ENCODE assay signal across 8 mouse cellular contexts in genomic region chr7:74371208-74371607, GRCm38 (mm10).
A peak's percentile ranks its signal among the peaks of the same experiment; 100 is the strongest.
DNase-seq lines count a peak whose midpoint lies in the region; ATAC-seq and TF ChIP-seq lines count a peak whose summit lies in the region.

No protein-coding gene starts in this region.

- peak; percentile 82 for TF ChIP-seq CTCF in gastrocnemius, adult 2 months (IDR thresholded peaks at IDR 0.05)

- no peak overlapping the region for H3K9ac ChIP-seq in forebrain, embryonic 14.5 days (ENCODE audit: low read length)
- H3K9ac ChIP-seq in kidney, embryonic 15.5 days = no peak overlapping the region
- no peak overlapping the region for H3K9ac ChIP-seq in midbrain, embryonic 12.5 days (replicated peaks)

- peaks cover 2% of the 10 kb centered on the region; the same call in 1 of the 2 replicates for H3K4me1 ChIP-seq in forebrain, embryonic 14.5 days (ENCODE audit: control insufficient read depth, insufficient read depth, low read length)
- H3K4me1 ChIP-seq in kidney, embryonic 15.5 days = peaks cover 35% of the 10 kb centered on the region
- H3K4me1 ChIP-seq in midbrain, embryonic 12.5 days = peaks cover 10% of the 10 kb centered on the region

- peak; percentile 71 for DNase-seq in gastrocnemius, adult 2 months
- DNase-seq in gastrocnemius, postnatal 25 days = no peak
- peak; percentile 37 for DNase-seq in urinary bladder, postnatal 14 days (ENCODE audit: low spot score)
- no peak for DNase-seq in urinary bladder, postnatal 25 days (ENCODE audit: low spot score)
- DNase-seq in forebrain, embryonic 14.5 days (ENCODE audit: low spot score) = peak; percentile 81
- no peak for DNase-seq in B cell, adult 2 months

- H3K27ac ChIP-seq in gastrocnemius, adult 2 months = peak overlapping the region; percentile 10; the same call in 1 of the 2 replicates
- no peak overlapping the region for H3K27ac ChIP-seq in forebrain, embryonic 14.5 days (ENCODE audit: low read depth, low read length)
- peak overlapping the region; percentile 76; the same call in 1 of the 2 replicates for H3K27ac ChIP-seq in kidney, embryonic 15.5 days
- no peak overlapping the region for H3K27ac ChIP-seq in midbrain, embryonic 12.5 days (replicated peaks)

- intact Hi-C loops in gastrocnemius, adult 2 months (cut with DNase I) = loop anchor here (1.0 to 5.0 kb wide), 4 partner anchors 184 to 742 kb away; partner anchors contain the start of gene Slco3a1

- no peak overlapping the region for H3K4me3 ChIP-seq in gastrocnemius, adult 2 months
- H3K4me3 ChIP-seq in forebrain, embryonic 14.5 days (ENCODE audit: low read depth, low read length) = no peak overlapping the region
- H3K4me3 ChIP-seq in kidney, embryonic 15.5 days (replicated peaks) = no peak overlapping the region
- no peak overlapping the region for H3K4me3 ChIP-seq in midbrain, embryonic 12.5 days

- peak; percentile 66; the same call in 1 of the 2 replicates for ATAC-seq in forebrain, embryonic 14.5 days
- peak; percentile 53 for ATAC-seq in kidney, embryonic 15.5 days (replicated peaks; ENCODE audit: low FRiP score)
- ATAC-seq in midbrain, embryonic 12.5 days (ENCODE audit: low FRiP score, low read depth) = peak; percentile 50; the same call in 1 of the 2 replicates

- no peak overlapping the region for H3K4me2 ChIP-seq in forebrain, embryonic 14.5 days (ENCODE audit: low read length)
- no peak overlapping the region for H3K4me2 ChIP-seq in kidney, embryonic 15.5 days
- no peak overlapping the region for H3K4me2 ChIP-seq in midbrain, embryonic 12.5 days (replicated peaks)

- H3K9me3 ChIP-seq in forebrain, embryonic 14.5 days (replicated peaks; ENCODE audit: control insufficient read depth, low read length) = no peaks in the 10 kb centered on the region
- no peaks in the 10 kb centered on the region for H3K9me3 ChIP-seq in kidney, embryonic 15.5 days (replicated peaks)
- H3K9me3 ChIP-seq in midbrain, embryonic 12.5 days = no peaks in the 10 kb centered on the region

- H3K36me3 ChIP-seq in forebrain, embryonic 14.5 days (ENCODE audit: control insufficient read depth, insufficient read depth, low read length) = no peaks in the 10 kb centered on the region
- H3K36me3 ChIP-seq in kidney, embryonic 15.5 days = no peaks in the 10 kb centered on the region
- H3K36me3 ChIP-seq in midbrain, embryonic 12.5 days = no peaks in the 10 kb centered on the region

- 29% methylated on average over 2 of the region's 2 CpGs for WGBS in forebrain, embryonic 14.5 days
- WGBS in kidney, embryonic 15.5 days = 22% methylated on average over 2 of the region's 2 CpGs
- WGBS in midbrain, embryonic 12.5 days = 27% methylated on average over 2 of the region's 2 CpGs

- H3K27me3 ChIP-seq in forebrain, embryonic 14.5 days (replicated peaks; ENCODE audit: control insufficient read depth, insufficient read depth, low read length) = no peaks in the 10 kb centered on the region
- H3K27me3 ChIP-seq in kidney, embryonic 15.5 days = no peaks in the 10 kb centered on the region; the same call in 1 of the 2 replicates
- H3K27me3 ChIP-seq in midbrain, embryonic 12.5 days = no peaks in the 10 kb centered on the region

Comparison
In these comparisons a context has a peak if more than half of its experiments do, and no peak if none do; other contexts are left out.
1. DNase-seq: peak in gastrocnemius, adult 2 months (single experiment), urinary bladder, postnatal 14 days (single experiment) and forebrain, embryonic 14.5 days (single experiment); none in gastrocnemius, postnatal 25 days (single experiment), urinary bladder, postnatal 25 days (single experiment) and B cell, adult 2 months (0 of 2).
2. H3K27ac ChIP-seq: peak in gastrocnemius, adult 2 months (single experiment) and kidney, embryonic 15.5 days (single experiment); none in forebrain, embryonic 14.5 days (single experiment) and midbrain, embryonic 12.5 days (single experiment).
3. Peak in every context shown above with its lines, with median percentiles within 50 percentile points of each other: ATAC-seq.